Mouse (Mus musculus): ENCODE data around the gene Olfr686.

Olfr686 gene

DNA sequence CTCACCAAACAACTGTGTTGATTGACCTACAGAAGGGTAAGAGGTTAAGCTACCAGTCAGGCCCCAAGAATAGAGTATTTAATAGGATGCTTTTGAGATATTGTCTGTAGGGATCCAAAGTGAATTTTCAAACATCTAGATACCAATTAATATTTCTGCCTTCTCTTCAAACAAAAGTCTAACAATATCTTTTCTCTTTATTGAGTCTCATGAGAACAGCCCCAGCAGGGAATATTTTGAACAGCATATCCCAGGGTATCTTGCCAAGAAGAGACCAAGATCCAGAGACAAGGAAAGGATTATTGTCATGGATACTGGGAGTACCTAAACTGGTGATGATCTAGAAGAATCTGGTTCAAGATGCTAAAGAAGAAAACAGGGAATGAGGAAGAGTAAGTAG, at the start of gene Olfr686:
Gene Olfr686 (minus strand): TSS at position 101 of the 400 bp plus-strand sequence.
- DNase-seq (ENCODE audit: low read depth, low spot score) = no peak

DNA sequence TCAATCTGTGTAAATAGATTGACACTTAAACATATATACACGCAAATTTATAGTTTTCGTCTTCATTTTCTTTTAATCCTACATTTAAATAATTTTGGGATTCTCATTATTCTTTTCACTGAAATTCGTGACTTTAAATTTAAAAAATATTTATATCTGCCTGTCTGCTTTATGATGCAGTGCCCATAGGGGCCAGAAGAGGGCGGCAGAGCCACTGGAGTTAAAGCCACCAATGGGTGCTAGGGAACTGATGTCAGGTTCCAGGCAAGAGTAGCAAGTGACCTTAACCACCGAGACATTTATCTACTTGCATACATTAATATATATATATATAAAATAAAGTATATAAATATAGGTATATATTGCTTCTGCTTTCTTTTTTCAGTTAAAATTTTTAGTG, 49.4 kb upstream of the Olfr686 start:
- peak; percentile 8 for DNase-seq (ENCODE audit: low read depth, low spot score)

DNA sequence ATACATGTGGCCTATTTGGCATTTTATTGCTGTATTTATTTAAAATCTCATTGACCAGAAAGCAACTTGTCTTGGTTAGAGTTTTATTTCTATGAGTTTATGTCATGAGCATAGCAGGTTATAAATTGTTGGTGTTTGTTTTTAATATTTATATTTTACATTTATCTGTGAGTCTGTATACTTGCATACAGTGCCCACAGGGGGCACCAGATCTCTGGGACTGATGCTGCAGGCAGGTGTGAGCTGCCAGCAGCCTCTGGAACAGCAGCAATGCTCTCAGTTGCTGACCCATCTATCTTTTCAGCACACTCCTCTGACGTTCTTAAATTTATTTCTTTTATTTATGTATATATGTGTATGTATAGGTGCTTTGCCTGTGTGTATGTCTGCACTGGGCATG, 40.9 kb upstream of the Olfr686 start:
- DNase-seq (ENCODE audit: low read depth, low spot score) = no peak

DNA sequence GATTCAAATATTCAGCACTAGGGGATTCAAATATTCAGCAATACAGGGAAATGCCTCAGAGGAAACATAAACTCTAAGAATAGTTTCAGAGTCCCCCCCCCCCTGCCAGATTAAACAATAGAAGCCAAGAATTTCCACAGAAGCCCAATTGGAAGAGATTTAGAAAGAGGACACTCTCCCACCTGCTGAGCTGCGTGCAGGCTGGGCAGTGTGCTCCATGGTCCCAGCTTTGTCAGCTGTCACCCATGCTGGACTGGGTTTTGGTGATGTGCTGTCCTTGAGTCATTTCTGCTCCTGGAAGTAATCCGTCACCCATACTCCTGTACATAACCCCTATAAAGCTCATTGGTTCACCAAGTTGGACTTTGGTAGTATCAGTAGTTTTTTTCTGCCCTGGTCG, 40.4 kb upstream of the Olfr686 start:
- DNase-seq (ENCODE audit: low read depth, low spot score) = no peak

DNA sequence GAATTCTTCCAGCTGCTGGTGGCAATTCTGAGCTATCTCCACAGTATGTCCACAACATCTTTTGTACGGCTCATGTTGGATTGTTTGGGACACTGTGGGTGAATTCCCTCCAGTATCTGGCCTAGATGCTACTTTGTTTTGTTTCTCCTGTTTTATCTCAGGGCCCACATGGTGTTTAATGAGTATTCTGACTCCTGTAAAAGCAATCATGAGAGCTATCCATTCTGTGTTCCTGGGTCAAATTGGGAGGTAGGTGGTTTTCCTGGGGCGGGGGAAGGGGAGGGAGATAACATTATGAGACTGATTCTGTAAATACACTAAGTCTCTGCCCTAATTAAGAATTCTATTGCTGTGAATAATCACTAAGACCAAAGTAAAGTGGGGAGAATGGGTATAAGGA, 22.1 kb upstream of the Olfr686 start:
- no peak for DNase-seq (ENCODE audit: low read depth, low spot score)

DNA sequence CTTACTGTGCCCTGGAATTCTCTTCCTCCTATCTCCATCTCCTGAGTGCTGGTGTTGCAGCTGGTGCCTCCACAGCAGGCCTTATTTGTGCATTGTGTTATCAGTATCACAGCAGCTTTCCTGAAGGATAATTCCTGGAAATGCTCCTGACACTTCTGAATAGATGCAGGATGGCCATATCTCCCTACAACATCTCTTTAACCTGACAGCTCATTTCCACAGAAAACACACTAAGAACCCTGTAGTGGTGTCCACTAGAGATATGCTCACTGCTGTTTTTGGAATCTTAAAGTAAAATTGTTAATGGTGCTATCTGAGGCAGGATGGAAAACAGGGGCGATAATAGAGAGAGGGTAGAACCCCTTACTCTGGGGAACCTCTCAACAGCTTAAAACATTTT, 20.9 kb upstream of the Olfr686 start:
- DNase-seq (ENCODE audit: low read depth, low spot score) = no peak

DNA sequence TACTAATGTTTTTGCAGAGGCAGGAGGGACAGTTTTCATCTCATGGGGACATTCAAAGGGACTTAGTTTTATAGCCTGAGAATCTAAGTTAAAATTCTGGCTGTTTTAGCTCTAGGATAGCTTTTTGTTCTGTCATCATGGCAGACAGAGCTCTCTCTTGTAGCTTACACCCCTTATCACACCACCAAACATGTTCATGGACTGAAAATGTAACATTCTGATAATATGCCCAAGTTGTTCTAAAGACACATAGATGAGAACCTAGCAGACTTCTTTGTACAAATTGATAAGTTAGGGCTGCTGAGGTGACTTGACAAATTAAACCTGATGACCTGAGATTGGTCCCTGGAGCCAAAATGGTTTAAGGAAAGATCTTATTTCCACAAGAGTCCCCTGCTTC, 19.4 kb upstream of the Olfr686 start:
- no peak for DNase-seq (ENCODE audit: low read depth, low spot score)

DNA sequence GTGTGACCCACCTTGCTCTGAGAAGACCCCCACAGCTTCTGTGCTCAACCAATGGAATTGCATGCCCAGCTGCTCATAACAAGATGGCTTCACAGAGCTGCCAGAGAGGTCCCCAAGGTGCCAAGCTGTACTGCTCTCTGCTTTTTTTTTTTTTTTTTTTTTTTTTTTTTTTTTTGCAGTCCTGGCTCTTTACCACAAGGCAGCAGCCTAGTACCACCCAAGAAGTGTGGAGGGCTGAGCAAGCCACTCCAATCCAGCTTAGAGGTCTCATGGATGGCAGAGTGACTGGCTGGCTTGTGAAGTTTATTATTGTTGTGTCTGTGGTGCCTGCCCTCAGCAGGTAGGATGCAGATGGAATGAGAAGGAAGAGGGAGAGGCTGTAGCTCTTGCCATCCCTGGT, 18.8 kb upstream of the Olfr686 start:
- no peak for DNase-seq (ENCODE audit: low read depth, low spot score)

DNA sequence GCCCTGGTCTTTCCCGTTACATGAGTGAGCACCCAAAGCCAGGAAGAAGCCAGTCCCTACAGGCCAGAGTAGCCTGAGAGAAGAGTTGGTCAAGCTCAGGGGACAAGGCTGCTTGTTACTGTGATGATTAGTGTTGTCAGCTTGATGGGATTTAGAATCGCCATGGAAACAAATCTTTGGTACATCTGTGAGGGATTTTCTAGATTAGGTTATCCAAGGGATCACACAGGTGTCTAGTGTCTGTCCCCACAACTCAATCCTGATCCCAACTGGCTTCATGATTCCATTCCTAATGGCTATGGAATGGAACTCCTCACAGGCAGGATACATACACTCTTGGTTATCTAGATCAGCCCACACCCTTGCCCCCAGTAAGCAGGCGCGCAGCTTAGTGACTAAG, 11.0 kb upstream of the Olfr686 start:
- no peak for DNase-seq (ENCODE audit: low read depth, low spot score)

DNA sequence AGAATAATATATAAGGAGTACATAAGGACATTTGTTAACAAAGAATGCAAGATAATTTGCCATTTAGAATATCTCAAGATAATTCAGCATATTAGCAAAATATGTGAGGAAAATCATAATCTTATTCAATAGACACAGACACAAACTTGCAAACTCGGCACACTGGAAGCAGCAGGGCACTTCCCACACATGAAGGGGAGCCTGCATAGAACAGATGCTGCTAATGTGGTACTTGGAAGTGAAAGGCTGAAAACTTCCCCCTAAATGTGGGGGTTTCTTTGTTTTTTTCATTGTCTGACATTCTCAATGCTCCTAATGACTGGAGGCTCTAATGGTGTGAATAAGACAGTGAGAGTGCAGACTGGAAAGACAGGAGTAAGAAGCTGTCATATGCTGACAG, 7.5 kb upstream of the Olfr686 start:
- no peak for DNase-seq (ENCODE audit: low read depth, low spot score)

DNA sequence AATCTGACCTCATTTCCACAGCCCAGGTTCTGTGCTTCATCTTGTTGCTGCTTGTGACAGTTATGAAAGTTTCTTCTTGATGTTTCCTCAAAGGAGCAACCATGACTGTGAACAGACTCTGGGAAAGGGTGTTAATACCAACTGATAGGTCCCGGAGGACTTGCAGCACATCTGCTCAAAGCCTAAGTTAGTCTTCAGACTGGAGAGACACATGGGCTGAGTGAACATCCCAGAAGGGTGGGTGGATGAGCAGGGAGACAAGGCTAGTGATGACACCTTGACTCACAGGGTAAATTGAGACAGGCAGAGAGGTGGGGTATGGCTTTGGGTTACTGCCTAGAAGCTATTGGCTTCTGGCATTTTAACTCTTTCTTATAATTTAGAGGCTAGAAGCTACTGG, 21.4 kb downstream of the Olfr686 start, which contains the start of gene Olfr685:
Gene Olfr685 (minus strand): TSS at position 101 of the 400 bp plus-strand sequence.
- no peak for DNase-seq (ENCODE audit: low read depth, low spot score)

DNA sequence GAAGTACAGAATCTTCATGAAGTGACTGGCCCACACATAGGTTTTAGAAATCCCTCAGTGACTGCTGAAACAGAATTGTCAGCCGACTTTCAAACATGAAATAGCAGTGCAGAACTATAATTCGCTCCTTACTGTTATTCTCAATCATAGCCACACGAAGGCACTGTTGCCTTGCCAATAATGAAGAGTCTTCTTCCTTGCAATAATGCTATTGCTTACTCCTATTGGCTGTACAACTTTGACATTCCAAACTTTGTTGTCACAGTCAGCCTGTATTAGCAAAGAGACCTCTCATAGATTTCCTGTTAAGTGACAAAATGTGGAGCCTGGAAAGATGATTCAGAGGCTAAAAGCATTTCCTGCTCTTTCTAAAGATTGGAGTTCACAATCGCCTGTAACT, 36.5 kb downstream of the Olfr686 start:
- no peak for DNase-seq (ENCODE audit: low read depth, low spot score)

DNA sequence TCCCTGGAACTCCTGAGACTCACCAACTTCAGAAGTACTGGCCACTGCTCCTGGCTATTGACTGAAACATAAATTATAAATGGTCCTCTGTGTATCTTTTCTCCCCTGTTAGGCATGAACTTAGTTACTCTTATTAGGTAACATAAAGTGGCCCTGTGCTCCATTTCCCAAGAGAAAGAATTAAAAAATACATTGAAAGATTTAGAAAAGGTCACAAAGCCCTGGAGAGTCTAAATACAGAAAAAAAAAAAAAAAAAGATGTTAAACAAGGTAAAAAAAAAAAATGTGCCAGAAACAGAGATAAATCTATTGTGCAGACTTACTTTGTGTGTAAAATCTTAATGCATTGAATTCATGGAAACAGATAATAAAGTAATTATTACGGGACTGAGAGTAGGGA, 43.7 kb downstream of the Olfr686 start, which contains the start of gene Olfr684:
Gene Olfr684 (minus strand): TSS at position 101 of the 400 bp plus-strand sequence.
- DNase-seq (ENCODE audit: low read depth, low spot score) = no peak

Measured in CD4-positive, CD25-positive, alpha-beta regulatory T cell, adult 2 months (primary cell).